Mouse (Mus musculus): ENCODE measurements around the gene Adamts13. TPM values are rescaled to one million over a fixed set of nuclear protein-coding genes. Genes with fewer than 3 reads are reported as not detected.

Gene Adamts13
- total and polyA plus RNA-seq, 2 experiments from 2014 or later: 0.93 TPM; not detected in 1

- Histone ChIP-seq H3K27me3 (ENCODE audit: insufficient read depth, low read length) (no peaks in the 10 kb centered on the region), H3K27ac (ENCODE audit: low read depth, low read length) (no peak overlapping the region), H3K4me2 (ENCODE audit: low read depth) (no peak overlapping the region), H3K9ac (no peak overlapping the region), H3K4me3 (ENCODE audit: low read depth, low read length) (no peak overlapping the region), H3K9me3 (ENCODE audit: low read length) (no peaks in the 10 kb centered on the region), H3K36me3 (ENCODE audit: insufficient read depth) (peaks cover 3% of the 10 kb centered on the region), H3K4me1 (ENCODE audit: insufficient read depth) (peaks cover 11% of the 10 kb centered on the region; the same call in 1 of the 2 replicates)
- no peak for ATAC-seq
- 83% methylated on average over 14 of the region's 14 CpGs for WGBS
- no peak for TF ChIP-seq CTCF (IDR thresholded peaks at IDR 0.05; ENCODE audit: low read depth)
- DNase-seq: no peak
Observed at GRCm38 (mm10) chr2:27024136-27024535, 50.9 kb downstream of the Adamts13 start.

GRCm38 (mm10) chr2:27025545-27025944, 52.3 kb downstream of the Adamts13 start:
- no peak overlapping the region for H3K9ac ChIP-seq
- ATAC-seq: no peak

GRCm38 (mm10) chr2:27026332-27026731, 53.1 kb downstream of the Adamts13 start:
- Histone ChIP-seq H3K27ac (ENCODE audit: low read depth, low read length) (no peak overlapping the region), H3K4me3 (ENCODE audit: low read depth, low read length) (no peak overlapping the region), H3K4me2 (ENCODE audit: low read depth) (no peak overlapping the region), H3K36me3 (ENCODE audit: insufficient read depth) (no peaks in the 10 kb centered on the region), H3K9me3 (ENCODE audit: low read length) (no peaks in the 10 kb centered on the region), H3K27me3 (ENCODE audit: insufficient read depth, low read length) (no peaks in the 10 kb centered on the region), H3K9ac (no peak overlapping the region), H3K4me1 (ENCODE audit: insufficient read depth) (peaks cover 11% of the 10 kb centered on the region; the same call in 1 of the 2 replicates)
- ATAC-seq: no peak
- no peak for DNase-seq
- TF ChIP-seq CTCF (IDR thresholded peaks at IDR 0.05; ENCODE audit: low read depth): no peak
- WGBS: 95% methylated on average over 3 of the region's 3 CpGs

More at GRCm38 (mm10) chr2:27025545-27025944, 52.3 kb downstream of the Adamts13 start:
- H3K4me2 ChIP-seq (ENCODE audit: low read depth): no peak overlapping the region
- H3K4me3 ChIP-seq (ENCODE audit: low read depth, low read length): no peak overlapping the region
- H3K36me3 ChIP-seq (ENCODE audit: insufficient read depth): no peaks in the 10 kb centered on the region
- 95% methylated on average over 3 of the region's 3 CpGs for WGBS
- H3K27ac ChIP-seq (ENCODE audit: low read depth, low read length): no peak overlapping the region
- DNase-seq: no peak
- H3K9me3 ChIP-seq (ENCODE audit: low read length): no peaks in the 10 kb centered on the region
- no peak for TF ChIP-seq CTCF (IDR thresholded peaks at IDR 0.05; ENCODE audit: low read depth)
- H3K27me3 ChIP-seq (ENCODE audit: insufficient read depth, low read length): no peaks in the 10 kb centered on the region
- H3K4me1 ChIP-seq (ENCODE audit: insufficient read depth): peaks cover 11% of the 10 kb centered on the region; the same call in 1 of the 2 replicates

GRCm38 (mm10) chr2:27026857-27027617, 53.8 kb downstream of the Adamts13 start:
- 71% methylated on average over 10 of the region's 10 CpGs for WGBS
- H3K4me3 ChIP-seq (ENCODE audit: low read depth, low read length): peak overlapping the region; percentile 43
- H3K9ac ChIP-seq: peak overlapping the region; percentile 66
- no peaks in the 10 kb centered on the region for H3K36me3 ChIP-seq (ENCODE audit: insufficient read depth)
- peaks cover 11% of the 10 kb centered on the region; the same call in 1 of the 2 replicates for H3K4me1 ChIP-seq (ENCODE audit: insufficient read depth)
- H3K27ac ChIP-seq (ENCODE audit: low read depth, low read length): peak overlapping the region; percentile 70; the same call in 1 of the 2 replicates
- H3K4me2 ChIP-seq (ENCODE audit: low read depth): peak overlapping the region; percentile 60
- no peaks in the 10 kb centered on the region for H3K9me3 ChIP-seq (ENCODE audit: low read length)
- no peak for ATAC-seq
- no peaks in the 10 kb centered on the region for H3K27me3 ChIP-seq (ENCODE audit: insufficient read depth, low read length)
- TF ChIP-seq CTCF (IDR thresholded peaks at IDR 0.05; ENCODE audit: low read depth): no peak
- DNase-seq: no peak

GRCm38 (mm10) chr2:27027618-27028436, 54.6 kb downstream of the Adamts13 start, which contains the start of gene Slc2a6:
TSS of gene Slc2a6 (minus strand) at chr2:27027998.
- ATAC-seq (peak; percentile 100), DNase-seq (peak; percentile 94)
- H3K27me3 ChIP-seq (ENCODE audit: insufficient read depth, low read length): no peaks in the 10 kb centered on the region
- H3K4me1 ChIP-seq (ENCODE audit: insufficient read depth): peaks cover 11% of the 10 kb centered on the region; the same call in 1 of the 2 replicates
- no peaks in the 10 kb centered on the region for H3K9me3 ChIP-seq (ENCODE audit: low read length)
- no peak for TF ChIP-seq CTCF (IDR thresholded peaks at IDR 0.05; ENCODE audit: low read depth)
- H3K4me3 ChIP-seq (ENCODE audit: low read depth, low read length): peak within 1 kb of the TSS; percentile 43
- WGBS: 2% methylated on average over 38 of the region's 38 CpGs
- H3K36me3 ChIP-seq (ENCODE audit: insufficient read depth): no peaks in the 10 kb centered on the region
- H3K4me2 ChIP-seq (ENCODE audit: low read depth): peak within 1 kb of the TSS; percentile 60
- peak within 1 kb of the TSS; percentile 66 for H3K9ac ChIP-seq
- peak within 1 kb of the TSS; percentile 70 for H3K27ac ChIP-seq (ENCODE audit: low read depth, low read length)

GRCm38 (mm10) chr2:27028437-27029015, 55.3 kb downstream of the Adamts13 start:
- no peak for TF ChIP-seq CTCF (IDR thresholded peaks at IDR 0.05; ENCODE audit: low read depth)
- Histone ChIP-seq H3K27me3 (ENCODE audit: insufficient read depth, low read length) (no peaks in the 10 kb centered on the region), H3K36me3 (ENCODE audit: insufficient read depth) (no peaks in the 10 kb centered on the region), H3K4me1 (ENCODE audit: insufficient read depth) (peaks cover 11% of the 10 kb centered on the region; the same call in 1 of the 2 replicates), H3K27ac (ENCODE audit: low read depth, low read length) (no peak overlapping the region), H3K9ac (peak overlapping the region; percentile 66), H3K9me3 (ENCODE audit: low read length) (no peaks in the 10 kb centered on the region), H3K4me3 (ENCODE audit: low read depth, low read length) (peak overlapping the region; percentile 43; the same call in 1 of the 2 replicates), H3K4me2 (ENCODE audit: low read depth) (peak overlapping the region; percentile 60)
- DNase-seq: no peak
- WGBS: 75% methylated on average over 4 of the region's 4 CpGs
- ATAC-seq: peak; percentile 5

Measured in forebrain, postnatal 0 days (tissue).